Mouse (Mus musculus) hindbrain, embryonic 10.5 days (tissue): Measurements from ENCODE around the gene Gm29776. TPM values are rescaled to one million over a fixed set of nuclear protein-coding genes. Genes with fewer than 3 reads are reported as not detected.

Experiments used
- polyA plus RNA-seq: library from polyadenylated mRNA; unstranded; fragments of >200 nt; fragmentation: Nextera tagmentation; extraction: Ambion mirVana; gene quantifications from 2 replicates; pipeline ENCODE4 v1.2.1, GENCODE M21; 2016

The Gm29776 gene
- polyA plus RNA-seq, 1 experiment from 2014 or later: 0.14 TPM

Other genes starting within 250 kb of the Gm29776 start
- gene Lrp10, start 234.7 kb downstream of the Gm29776 start, polyA plus RNA-seq: 30.9 and 32.4 TPM in 2 replicates
- gene Rem2, start 222.7 kb downstream of the Gm29776 start, polyA plus RNA-seq: 20.8 and 40.2 TPM in 2 replicates
- 133 and 145 TPM in 2 replicates for gene Prmt5, start 181.3 kb downstream of the Gm29776 start, polyA plus RNA-seq
- gene Haus4, start 144.2 kb downstream of the Gm29776 start, polyA plus RNA-seq: 47.5 and 55.0 TPM in 2 replicates
- gene Ajuba, start 121.3 kb downstream of the Gm29776 start, polyA plus RNA-seq: 66.2 and 81.3 TPM in 2 replicates
- gene 4931414P19Rik, start 92.8 kb downstream of the Gm29776 start, polyA plus RNA-seq: 8.3 and 9.5 TPM in 2 replicates
- gene Psmb5, start 80.8 kb downstream of the Gm29776 start, polyA plus RNA-seq: 500 and 517 TPM in 2 replicates
- 0.04 and 0.16 TPM in 2 replicates for gene Psmb11, start 77.4 kb downstream of the Gm29776 start, polyA plus RNA-seq
- not detected in 2 replicates for gene Gm17606, start 57.9 kb downstream of the Gm29776 start, polyA plus RNA-seq
- 4.5 and 7.1 TPM in 2 replicates for gene Cdh24, start 57.5 kb downstream of the Gm29776 start, polyA plus RNA-seq
- 108 and 116 TPM in 2 replicates for gene 1700123O20Rik, start 12.6 kb downstream of the Gm29776 start, polyA plus RNA-seq
- gene Acin1, start 11.9 kb downstream of the Gm29776 start, polyA plus RNA-seq: 130 and 147 TPM in 2 replicates
- gene Cebpe, start 13.3 kb upstream of the Gm29776 start, polyA plus RNA-seq: not detected in 2 replicates
- gene Slc7a8, start 83.1 kb upstream of the Gm29776 start, polyA plus RNA-seq: 1.8 and 3.5 TPM in 2 replicates
- not detected in 2 replicates for gene Rnf212b, start 115.3 kb upstream of the Gm29776 start, polyA plus RNA-seq
- gene Homez, start 172.1 kb upstream of the Gm29776 start, polyA plus RNA-seq: 19.7 and 22.7 TPM in 2 replicates
- 0.38 and 0.44 TPM in 2 replicates for gene Ppp1r3e, start 178.7 kb upstream of the Gm29776 start, polyA plus RNA-seq
- 2.2 and 3.0 TPM in 2 replicates for gene Bcl2l2, start 184.5 kb upstream of the Gm29776 start, polyA plus RNA-seq
- gene Gm20521, start 184.6 kb upstream of the Gm29776 start, polyA plus RNA-seq: 0.29 TPM in 1 of 2 replicates, not detected in the other
- gene Pabpn1, start 193.7 kb upstream of the Gm29776 start, polyA plus RNA-seq: 160 TPM in 2 replicates
- 45.2 and 62.5 TPM in 2 replicates for gene Slc22a17, start 214.3 kb upstream of the Gm29776 start, polyA plus RNA-seq
- gene Efs, start 227.3 kb upstream of the Gm29776 start, polyA plus RNA-seq: 36.5 and 40.0 TPM in 2 replicates
- gene Il25, start 233.9 kb upstream of the Gm29776 start, polyA plus RNA-seq: 0.24 TPM in 1 of 2 replicates, not detected in the other
- 0.78 and 2.9 TPM in 2 replicates for gene Cmtm5, start 237.4 kb upstream of the Gm29776 start, polyA plus RNA-seq